Mouse (Mus musculus): ENCODE results near the gene Synrg.

The Synrg gene

DNA sequence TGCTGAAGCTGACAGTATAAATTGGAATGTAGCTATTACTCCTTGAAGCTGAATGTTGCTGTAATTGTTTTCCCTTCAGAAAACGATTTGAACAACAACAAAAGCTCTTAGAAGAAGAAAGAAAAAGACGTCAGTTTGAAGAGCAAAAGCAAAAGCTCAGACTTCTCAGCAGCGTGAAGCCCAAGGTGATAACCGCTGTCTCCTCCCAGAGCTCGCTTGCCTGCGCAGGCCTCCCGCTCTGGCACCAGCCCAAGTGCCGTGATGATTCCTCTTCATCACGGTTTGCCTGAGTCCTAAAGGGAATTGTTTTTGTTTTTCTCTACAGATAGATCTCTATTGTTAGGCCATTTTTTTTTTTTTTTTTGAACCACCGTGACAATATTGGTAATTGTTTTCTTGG, 17.1 kb downstream of the Synrg start:
- DNase-seq (ENCODE audit: low spot score in 2 of 2), result no peak

DNA sequence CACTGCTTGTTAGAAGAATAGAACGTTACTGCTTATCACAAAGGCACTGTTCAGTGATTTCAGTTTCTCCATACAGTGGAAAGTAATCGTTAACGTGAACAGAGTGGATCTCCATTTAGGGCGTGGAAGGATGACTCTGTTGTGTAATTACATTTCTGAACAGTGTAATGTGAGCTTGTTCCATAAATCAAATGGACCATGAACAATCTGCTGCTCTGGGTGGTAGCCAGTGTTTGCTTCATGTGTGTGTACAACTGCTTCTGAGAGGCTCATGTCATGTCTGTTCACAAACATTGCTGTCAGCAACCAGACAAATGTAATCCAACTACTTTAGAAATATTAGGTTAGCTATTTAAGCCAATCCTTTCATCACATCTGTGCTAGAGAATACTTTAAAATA, 27.5 kb downstream of the Synrg start:
- no peak for DNase-seq (ENCODE audit: low spot score in 2 of 2)

DNA sequence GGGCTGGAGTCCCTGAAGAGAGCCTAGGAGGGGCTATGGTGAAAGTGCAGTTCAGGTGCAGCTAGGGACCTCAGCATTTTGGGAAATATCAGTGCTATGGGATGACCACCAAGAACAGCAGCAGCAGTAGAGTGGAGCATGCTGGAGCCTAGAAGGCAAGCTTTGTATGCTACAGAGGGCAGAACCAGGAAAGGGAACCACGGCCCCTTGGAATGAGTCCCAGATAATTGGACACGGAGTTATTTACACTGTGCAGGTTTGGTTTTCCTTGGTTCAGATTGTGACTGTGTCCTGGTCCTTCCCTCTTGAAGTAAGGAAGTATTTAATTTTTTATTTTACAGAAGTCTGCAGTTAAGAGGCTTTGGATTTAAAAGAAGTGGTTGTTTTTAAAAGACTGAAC, 29.2 kb downstream of the Synrg start:
- DNase-seq (ENCODE audit: low spot score in 2 of 2), result peak in 1 of 2 experiments; percentile 17

DNA sequence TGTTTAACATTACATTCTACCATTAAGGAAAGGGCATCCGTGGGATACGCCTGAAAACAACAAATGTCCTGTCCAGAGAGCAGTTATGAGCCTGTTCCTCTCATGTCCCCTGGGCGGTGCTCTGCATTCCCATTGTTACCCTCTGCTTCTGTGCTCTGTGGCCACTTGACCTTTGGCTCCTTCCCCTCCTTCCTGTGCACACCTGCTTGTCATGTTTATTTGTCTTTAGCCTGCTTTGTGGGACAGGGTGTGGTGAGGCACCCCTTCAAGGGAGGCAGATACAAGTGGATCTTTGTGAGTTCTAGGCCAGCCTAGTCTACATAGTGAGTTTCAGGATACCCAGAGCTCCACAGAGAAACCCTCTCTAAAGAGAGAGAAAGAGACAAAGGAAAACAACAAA, 30.3 kb downstream of the Synrg start:
- no peak for DNase-seq (ENCODE audit: low spot score in 2 of 2)

DNA sequence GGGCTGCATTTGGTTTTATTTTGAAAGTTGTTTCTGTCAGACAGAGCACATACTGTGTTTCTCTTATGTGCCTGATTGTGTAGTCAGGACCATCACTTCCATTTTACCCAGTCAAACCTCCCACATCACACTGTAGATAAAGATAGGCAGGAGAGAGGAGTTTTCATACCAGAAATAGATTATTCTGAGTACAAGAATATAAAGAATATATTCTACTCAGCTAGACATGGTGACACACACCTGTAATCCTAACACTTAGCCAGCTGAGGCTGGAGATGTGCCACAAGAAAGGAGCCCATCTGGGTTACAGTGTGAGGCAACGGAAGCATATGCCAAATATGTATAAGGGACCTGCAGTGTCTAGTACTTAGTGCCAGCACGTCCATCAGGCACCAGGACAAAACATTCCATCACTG, 31.3 kb downstream of the Synrg start:
- no peak for DNase-seq (ENCODE audit: low spot score in 2 of 2)

DNA sequence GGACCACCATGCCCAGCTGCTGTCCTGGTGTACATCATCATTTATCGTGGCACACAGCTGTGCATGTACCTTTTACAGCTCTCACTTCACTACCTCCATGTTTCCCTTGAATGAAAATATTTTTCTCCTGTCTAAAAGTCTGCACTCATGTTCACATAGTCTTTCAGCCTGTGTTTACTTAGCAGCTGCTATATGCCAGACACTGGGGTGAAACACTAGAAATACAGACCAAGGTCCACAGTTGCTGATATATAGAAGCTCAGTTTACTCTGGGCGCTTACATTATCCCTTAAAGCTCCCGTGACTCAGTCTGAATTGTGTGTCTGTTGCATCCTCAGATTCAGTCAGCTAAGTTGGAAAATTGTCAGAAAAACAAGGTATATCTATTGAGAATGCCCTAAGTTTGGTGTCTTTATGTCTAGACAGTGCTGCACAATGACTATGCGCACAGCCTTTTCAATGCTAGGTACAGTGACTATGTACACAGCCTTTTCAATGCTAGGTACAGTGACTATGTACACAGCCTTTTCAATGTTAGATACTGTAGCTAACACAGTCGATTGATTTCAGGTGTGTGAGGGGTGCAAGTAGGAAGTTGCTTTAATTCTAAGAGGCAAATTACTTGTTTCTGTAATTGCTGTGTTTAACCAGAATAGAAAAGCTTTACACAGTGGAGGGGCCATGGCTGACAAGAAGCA, 33.1 kb downstream of the Synrg start:
- no peak for DNase-seq (ENCODE audit: low spot score in 2 of 2)

DNA sequence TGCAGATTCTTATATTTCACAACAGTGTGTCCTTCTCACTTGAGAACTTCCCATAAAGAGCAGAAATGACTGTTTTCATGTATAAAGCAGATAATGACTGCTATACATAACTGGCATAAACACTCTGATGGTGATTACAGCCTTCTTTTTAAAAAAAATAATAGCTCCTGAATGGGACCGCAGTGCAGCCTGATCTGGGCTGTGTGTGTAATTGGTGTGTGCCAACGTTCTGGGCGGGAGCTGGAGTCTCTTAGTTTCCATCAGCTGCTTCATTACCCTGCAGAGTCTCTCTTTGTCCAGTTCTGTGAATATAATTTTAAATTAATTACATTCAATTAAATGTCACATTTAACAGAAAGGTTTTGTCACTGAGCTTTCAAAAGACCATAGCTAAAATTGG, 34.8 kb downstream of the Synrg start:
- DNase-seq (ENCODE audit: low spot score in 2 of 2), result no peak

DNA sequence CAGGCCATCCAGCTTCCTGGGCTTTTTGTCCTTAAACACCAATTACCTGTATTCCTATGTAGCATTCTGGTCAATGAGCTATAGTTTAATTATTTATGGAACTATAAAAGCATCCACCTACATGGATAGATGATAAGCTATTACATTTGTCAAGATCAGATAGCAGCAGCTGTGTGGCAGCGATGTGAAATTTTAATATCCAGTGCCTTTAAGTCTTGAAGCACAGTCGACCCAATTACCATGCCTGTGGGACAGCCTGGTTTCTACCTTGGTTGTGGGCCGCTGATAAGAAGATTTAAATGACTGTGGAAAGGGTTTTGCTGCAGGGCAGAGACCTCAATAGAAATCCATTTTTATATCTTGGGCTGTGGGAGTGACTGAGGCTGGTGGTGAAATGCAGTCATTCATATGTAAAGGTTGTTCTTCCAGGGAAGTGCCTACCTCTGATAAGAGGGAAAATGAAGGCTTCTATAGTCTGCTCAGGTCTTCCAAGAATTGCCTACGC, 35.2 kb downstream of the Synrg start:
- DNase-seq (ENCODE audit: low spot score in 2 of 2), result no peak

DNA sequence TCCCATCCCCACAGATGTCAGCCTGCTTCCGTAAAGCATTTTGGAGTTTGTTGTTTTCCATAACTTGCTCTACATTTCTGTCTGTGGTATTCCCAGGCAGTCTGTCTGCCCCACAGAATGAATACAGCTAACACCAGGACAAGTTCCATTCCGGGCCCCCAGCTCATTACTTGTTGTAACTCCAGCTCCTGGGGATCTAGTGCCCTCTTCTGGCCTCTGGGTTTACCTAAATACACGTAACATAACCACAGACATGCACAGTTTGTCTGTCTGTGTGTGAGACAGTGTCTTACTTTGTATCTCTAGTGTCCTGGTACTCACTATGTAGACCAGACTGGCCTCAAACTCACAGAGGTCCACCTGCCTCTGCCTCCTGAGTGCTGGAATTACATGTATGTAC, 37.0 kb downstream of the Synrg start:
- no peak for DNase-seq (ENCODE audit: low spot score in 2 of 2)

DNA sequence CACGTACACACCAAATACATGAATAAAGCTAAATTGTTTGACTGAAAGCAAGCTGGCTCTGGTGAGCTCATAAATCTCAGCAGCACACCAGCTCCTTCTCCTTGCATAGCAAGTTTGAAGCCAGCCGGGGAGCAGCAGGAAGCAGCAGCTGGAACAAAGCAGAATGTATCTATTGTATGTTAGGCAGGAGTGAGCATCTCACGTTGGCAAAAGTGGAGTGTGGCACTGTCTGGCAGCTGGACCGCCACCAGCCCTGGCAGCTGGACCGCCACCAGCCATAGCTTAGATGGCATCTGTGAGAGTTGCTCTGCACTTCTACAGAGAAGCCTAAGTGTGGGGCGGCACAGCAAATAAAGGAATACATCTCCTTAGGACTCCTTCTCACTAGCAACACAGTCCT, 39.8 kb downstream of the Synrg start:
- no peak for DNase-seq (ENCODE audit: low spot score in 2 of 2)

DNA sequence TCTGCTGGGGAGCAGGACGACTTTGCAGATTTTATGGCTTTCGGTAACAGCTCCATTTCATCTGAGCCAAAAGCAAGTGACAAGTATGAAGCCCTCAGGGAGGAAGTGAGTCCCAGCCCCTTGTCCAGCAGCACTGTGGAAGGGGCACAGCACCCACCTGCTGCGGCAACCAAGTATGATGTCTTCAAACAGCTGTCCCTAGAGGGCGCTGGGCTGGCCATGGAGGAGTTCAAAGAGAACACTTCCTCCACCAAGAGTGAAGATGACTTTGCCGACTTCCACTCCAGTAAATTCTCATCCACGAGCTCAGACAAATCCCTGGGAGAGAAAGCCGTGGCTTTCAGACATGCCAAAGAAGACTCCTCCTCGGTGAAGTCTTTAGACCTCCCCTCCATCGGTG, 44.8 kb downstream of the Synrg start:
- DNase-seq (ENCODE audit: low spot score in 2 of 2), result no peak

DNA sequence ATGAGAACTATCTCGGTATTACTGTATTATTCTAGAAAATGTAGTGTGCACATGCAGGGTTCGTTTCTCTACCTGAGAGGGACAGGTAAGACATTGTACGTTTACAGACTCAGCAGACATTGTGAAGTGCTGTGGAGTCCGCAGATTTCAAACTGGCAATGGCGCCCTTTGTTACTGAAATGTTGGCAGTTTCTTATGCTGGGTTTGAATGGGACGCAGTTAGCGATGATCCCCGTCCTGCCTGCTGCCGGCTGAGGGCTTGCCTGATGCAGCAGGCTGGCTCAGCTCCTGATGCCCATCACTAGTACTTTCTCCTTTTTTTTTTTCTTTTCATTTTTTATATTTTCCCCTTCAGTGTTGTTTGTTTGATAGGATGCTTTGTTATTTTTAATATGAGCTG, 46.2 kb downstream of the Synrg start:
- DNase-seq (ENCODE audit: low spot score in 2 of 2), result no peak

DNA sequence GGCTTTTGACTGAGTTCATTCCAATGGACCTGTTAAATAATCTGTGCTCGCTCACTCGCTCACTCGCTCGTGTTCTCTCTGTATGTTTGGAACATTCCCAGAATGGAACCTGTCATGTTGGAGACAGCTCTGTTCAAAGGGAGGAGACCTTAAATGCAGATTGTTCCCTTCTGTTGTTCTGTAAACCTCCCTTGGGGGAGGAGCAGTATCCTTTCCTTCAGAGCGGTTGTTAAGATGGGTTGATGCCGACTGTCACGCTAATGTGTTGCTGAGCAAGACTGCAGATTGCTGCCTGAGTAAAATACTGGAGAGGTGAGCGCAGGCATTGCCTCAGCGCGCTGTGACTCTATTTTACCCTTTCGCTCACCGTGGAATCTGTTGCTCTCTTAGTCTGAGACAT, 46.8 kb downstream of the Synrg start:
- DNase-seq (ENCODE audit: low spot score in 2 of 2), result no peak

DNA sequence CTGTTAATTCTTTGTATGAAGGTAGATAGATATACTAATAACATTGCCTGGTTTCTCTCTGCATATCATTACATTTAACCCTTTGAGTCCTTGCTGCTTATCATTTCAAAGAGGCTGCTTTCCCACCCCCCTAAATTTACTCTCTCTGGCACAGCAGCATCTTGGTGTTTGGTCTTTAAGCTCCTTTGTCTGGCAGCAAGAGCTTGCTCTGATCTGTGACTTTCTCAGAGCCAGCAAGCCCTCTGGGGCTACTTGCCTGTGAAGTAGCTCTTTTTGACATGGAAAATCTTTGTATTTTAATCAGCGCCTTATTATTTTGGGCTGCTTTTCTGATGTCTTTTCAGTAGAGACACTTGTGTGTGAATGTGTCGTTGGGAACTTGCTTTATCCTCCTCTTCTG, 47.3 kb downstream of the Synrg start:
- no peak for DNase-seq (ENCODE audit: low spot score in 2 of 2)

DNA sequence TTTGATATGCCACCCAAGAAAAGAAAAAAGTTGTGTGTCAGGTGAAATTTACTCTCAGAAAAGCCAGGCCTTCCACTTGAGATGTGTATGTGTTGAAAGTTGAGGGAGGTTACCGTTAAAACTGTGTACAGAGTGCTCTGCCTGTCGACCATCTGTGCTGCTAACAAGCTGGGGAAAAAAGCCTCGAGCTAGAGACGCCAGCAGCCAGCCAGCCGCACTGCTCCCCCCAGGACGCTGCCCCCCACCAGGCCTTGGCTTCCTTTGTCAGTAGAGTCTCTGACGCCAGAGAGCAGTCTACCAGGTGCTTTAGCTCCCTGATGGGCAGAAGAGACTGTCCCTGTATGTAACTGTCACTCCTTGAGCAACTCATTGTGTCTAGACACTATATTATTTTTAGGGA, 48.9 kb downstream of the Synrg start:
- DNase-seq (ENCODE audit: low spot score in 2 of 2), result no peak

DNA sequence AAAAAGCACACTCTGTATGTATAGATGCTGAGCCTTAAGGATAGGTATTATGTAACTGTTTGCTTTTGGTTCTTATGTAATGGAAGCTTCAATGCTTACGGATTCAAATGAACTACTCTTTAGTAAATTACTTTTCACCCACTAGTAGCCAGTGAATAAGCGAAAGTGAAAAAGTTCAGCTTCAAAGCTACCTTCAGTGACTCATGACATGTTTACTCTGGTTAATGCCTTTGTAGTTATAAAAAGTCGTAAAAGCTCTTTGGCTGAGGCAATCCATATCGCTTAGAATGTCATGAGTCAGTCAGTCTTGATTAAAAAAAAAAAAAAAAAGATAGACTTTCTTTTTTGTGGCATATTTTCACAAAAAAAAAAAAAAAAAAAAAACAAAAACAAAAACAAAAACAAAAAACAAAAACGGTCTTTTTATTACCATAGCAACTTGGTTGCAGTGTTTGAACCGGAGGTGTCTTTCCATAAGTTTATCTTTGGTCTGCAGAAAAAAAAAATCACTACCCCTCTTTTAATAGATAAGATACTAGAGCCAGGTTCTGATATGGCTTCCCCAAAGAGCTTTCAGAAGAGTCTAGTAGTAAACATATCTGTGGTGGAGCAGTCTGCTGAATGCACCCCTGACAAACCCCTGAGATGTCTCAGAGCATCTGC, 52.0 kb downstream of the Synrg start:
- no peak for DNase-seq (ENCODE audit: low spot score in 2 of 2)

DNA sequence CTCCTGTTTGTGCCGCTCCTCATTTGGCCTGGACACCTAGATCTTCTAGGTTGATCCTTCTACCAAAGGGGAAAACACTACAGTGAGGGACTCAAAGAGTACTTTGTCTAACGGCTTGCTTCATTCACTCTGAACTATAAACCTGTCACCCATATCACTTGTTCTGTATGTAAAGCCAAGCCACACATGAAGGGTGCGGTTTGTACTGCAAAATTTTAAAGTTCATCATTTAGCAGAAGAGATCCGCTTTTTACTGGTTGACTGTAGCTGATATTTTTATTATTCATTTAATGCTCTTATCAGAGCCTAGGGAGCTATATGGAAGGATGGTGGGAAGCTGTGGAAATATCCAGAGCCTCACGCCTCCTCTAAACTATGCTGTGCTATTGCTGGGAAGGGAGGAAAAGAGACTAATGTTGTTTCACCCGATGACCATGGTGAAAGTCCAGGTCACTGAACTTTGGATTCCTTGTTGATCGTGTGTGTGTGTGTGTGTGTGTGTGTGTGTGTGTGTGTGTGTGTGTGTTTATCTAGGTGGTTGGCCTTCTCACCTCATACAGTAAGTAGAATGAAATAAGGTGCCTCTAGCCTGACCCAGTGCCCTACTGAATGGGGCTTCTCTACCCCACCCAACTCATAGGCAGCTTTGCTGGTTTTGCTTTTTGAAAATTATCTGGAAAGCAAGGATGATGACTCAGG, 52.7 kb downstream of the Synrg start:
- DNase-seq (ENCODE audit: low spot score in 2 of 2), result no peak

DNA sequence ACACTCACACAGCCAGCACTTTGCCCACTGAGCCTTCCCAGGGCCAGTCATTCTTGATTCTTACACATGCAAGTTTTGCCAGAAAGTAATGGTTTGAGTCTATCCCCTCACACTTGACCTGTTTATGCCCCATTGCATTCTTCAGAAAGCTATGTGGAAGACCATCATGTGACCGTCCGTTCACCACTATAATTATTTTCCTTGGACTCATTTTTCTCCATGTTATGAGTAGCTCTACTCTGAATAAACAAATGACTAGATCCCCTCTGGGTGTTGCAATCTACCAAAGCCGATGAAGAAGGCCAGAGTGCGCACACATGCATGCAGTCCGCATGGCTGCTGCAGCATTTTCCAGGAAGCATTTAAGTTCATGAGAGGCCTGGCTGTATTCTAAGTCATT, 63.0 kb downstream of the Synrg start:
- DNase-seq (ENCODE audit: low spot score in 2 of 2), result no peak

DNA sequence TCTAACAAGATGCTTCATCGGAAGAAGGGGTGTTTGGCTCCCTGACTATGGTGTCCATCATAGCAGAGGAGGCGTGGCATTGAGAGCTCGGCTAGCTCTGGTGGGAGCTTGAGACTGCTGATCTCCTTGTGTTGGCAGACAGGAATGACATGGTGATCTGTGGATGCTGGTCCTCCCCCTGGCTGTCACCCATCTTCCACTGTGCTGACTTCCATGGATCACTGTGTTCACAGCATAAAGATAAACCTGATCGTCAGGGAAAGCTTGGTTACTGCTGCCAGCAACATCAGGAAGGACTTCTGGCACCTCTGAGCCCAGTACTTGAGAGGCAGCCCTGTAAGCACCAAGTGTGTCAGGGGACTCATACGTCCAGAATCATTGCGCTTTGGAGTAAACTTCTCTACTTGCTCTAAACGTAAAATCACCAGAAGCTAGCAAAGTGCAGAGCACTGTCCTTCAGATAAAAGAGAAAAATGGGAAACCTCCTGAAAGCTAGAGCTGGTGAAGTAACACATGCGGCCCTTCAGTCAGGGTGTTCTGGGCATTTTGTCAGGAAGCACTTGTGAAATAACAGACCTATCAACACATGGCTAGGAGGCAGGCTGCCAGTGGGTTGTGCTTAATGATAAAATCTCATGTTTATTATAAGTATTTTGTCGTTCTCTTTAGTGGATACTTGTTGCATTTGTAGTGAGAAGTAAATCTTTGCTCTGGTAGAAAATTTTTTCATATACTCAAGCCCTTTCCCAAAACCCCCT, 64.2 kb downstream of the Synrg start:
- DNase-seq (ENCODE audit: low spot score in 2 of 2), result peak in 1 of 2 experiments; percentile 74

DNA sequence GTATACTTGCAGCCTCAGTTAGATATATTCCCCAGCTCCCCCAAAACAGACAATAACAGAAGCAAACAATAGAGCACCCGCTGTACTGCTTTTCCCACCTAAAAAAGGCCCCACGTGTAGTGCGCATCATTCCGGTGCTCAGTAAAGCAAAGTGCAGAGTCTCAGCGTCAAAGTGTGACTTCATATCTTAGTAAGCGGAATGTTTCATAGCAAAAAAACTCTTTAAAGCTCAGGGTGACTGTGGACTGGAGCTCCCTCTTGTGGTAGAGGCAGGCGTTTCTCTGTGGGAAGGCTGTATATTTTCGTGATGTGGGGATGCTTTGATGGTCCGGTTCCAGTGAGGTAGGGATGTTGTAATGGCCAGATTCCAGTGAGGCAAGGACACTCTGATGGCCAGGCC, 67.7 kb downstream of the Synrg start:
- DNase-seq (ENCODE audit: low spot score in 2 of 2), result peak; percentile 46 to 49

DNA sequence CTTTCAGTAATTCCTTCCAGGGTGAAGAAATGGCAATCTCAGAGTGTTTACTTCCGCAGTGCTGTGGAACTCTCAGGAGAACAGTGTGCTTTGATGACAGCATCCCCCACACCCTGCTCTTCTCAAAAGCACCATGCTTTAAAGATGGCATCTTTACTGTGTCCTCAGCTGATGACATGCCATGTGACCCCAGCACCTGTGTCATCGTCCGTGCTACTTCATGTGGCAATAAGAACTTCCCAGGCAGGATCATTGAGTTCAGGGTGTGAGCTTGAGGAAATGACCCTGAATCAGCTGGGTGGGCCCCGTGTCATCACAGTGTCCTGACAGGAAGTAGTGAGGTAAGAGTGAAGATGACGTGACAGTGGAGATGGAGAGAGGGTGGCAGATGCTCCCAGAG, 68.3 kb downstream of the Synrg start:
- DNase-seq (ENCODE audit: low spot score in 2 of 2), result no peak

DNA sequence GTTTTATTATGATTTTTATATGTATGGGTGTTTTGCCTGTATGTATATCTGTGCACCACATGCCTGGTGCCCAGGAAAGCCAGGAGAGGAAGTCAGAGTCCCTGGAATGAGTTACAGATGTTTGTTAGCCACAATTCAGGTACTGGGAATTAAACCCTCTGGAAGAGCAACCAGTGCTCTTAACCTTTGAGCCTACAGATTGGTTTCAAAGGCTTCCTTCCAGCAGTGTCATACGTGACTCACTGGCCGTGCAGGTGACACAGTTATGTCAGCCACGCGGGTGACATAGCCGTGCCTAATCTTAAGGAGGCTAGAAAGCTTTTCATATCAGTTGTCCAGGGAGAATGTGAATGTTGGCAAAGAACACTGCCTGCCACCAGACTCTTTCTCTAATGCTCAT, 69.4 kb downstream of the Synrg start:
- no peak for DNase-seq (ENCODE audit: low spot score in 2 of 2)

Data from urinary bladder, postnatal 36 days (tissue).